Mouse (Mus musculus) cerebellum, adult 8-10 months (tissue): ENCODE results near the gene Ctu1.
"Not testable (repeated sequence)": the region's sequence is repeated elsewhere in the genome, so short reads cannot be mapped to it uniquely, and the experiment has no call there.

Source experiments
- DNase-seq: peaks from one replicate; pipeline ENCODE4 v3.0.0; 2022

Gene Ctu1

GRCm38 (mm10) chr7:43682511-43682910 is 10.7 kb downstream of the Ctu1 start:
- not testable (repeated sequence) for DNase-seq

- DNase-seq: no peak
Measured at GRCm38 (mm10) chr7:43685088-43685487, 13.3 kb downstream of the Ctu1 start.

GRCm38 (mm10) chr7:43690118-43690517 is 18.3 kb downstream of the Ctu1 start, which contains the start of gene Klk14:
TSS of gene Klk14 (plus strand) at chr7:43690418.
- DNase-seq: no peak

- no peak for DNase-seq
Measured at GRCm38 (mm10) chr7:43710031-43710430, 38.2 kb downstream of the Ctu1 start.

- no peak for DNase-seq
Measured at GRCm38 (mm10) chr7:43712267-43712666, 40.5 kb downstream of the Ctu1 start, which contains the start of gene Klk13. TSS of gene Klk13 (plus strand) at chr7:43712567.

- no peak for DNase-seq
Measured at GRCm38 (mm10) chr7:43712917-43713316, 41.1 kb downstream of the Ctu1 start.

- no peak for DNase-seq
Measured at GRCm38 (mm10) chr7:43713741-43714351, 42.0 kb downstream of the Ctu1 start.
